Mouse (Mus musculus): ENCODE measurements around the gene Gm20390. TPM values are rescaled to one million over a fixed set of nuclear protein-coding genes. Genes with fewer than 3 reads are reported as not detected.
A peak's percentile ranks its signal among the peaks of the same experiment; 100 is the strongest.

The Gm20390 gene
- polyA plus RNA-seq, 1 experiment from 2014 or later = 363 TPM

GRCm38 (mm10) chr11:93987026-93987425, 18.9 kb upstream of the Gm20390 start:
- Histone ChIP-seq H3K9ac (replicated peaks) (no peak overlapping the region), H3K36me3 (no peaks in the 10 kb centered on the region), H3K4me1 (no peaks in the 10 kb centered on the region), H3K27ac (replicated peaks) (no peak overlapping the region), H3K4me2 (replicated peaks) (no peak overlapping the region), H3K9me3 (no peaks in the 10 kb centered on the region), H3K4me3 (no peak overlapping the region), H3K27me3 (no peaks in the 10 kb centered on the region)
- no peak for ATAC-seq (replicated peaks)
- WGBS = 86% methylated on average over 4 of the region's 4 CpGs

- Histone ChIP-seq H3K27me3 (no peaks in the 10 kb centered on the region), H3K4me2 (replicated peaks) (no peak overlapping the region), H3K36me3 (no peaks in the 10 kb centered on the region), H3K4me1 (no peaks in the 10 kb centered on the region), H3K4me3 (no peak overlapping the region), H3K27ac (replicated peaks) (no peak overlapping the region), H3K9me3 (no peaks in the 10 kb centered on the region), H3K9ac (replicated peaks) (no peak overlapping the region)
- no peak for ATAC-seq (replicated peaks)
Measured at GRCm38 (mm10) chr11:93986298-93986697, 18.2 kb upstream of the Gm20390 start.

DNA sequence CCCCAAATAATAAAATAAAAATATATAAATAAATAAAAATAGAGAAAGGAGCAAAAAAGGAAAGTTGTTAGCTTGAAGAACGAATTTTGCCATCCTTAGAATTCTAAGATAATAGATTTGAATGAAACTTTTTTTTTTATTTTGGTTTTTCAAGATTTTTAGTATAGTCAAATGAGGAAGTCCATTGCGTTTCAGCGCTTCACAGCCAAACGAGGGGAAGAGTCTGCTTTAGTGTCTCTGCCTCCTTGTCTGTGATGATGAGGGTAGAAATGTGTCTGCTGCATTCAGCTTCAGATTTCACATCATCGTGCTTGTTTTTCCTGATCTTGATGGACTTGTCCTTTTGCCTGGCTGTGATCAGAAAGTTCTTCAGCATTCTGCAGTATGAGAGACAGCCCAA, 17.2 kb upstream of the Gm20390 start:
- H3K4me2 ChIP-seq (replicated peaks) = no peak overlapping the region
- H3K27me3 ChIP-seq = no peaks in the 10 kb centered on the region
- H3K4me3 ChIP-seq = no peak overlapping the region
- H3K36me3 ChIP-seq = no peaks in the 10 kb centered on the region
- H3K27ac ChIP-seq (replicated peaks) = no peak overlapping the region
- H3K4me1 ChIP-seq = no peaks in the 10 kb centered on the region
- WGBS = 86% methylated on average over 5 of the region's 5 CpGs
- H3K9ac ChIP-seq (replicated peaks) = no peak overlapping the region
- no peaks in the 10 kb centered on the region for H3K9me3 ChIP-seq
- ATAC-seq (replicated peaks) = no peak

GRCm38 (mm10) chr11:93984619-93985018, 16.5 kb upstream of the Gm20390 start:
- WGBS = 88% methylated on average over 3 of the region's 3 CpGs
- Histone ChIP-seq H3K4me2 (replicated peaks) (no peak overlapping the region), H3K4me1 (no peaks in the 10 kb centered on the region), H3K4me3 (no peak overlapping the region), H3K9me3 (no peaks in the 10 kb centered on the region), H3K27me3 (no peaks in the 10 kb centered on the region), H3K27ac (replicated peaks) (no peak overlapping the region), H3K36me3 (no peaks in the 10 kb centered on the region), H3K9ac (replicated peaks) (no peak overlapping the region)
- no peak for ATAC-seq (replicated peaks)

DNA sequence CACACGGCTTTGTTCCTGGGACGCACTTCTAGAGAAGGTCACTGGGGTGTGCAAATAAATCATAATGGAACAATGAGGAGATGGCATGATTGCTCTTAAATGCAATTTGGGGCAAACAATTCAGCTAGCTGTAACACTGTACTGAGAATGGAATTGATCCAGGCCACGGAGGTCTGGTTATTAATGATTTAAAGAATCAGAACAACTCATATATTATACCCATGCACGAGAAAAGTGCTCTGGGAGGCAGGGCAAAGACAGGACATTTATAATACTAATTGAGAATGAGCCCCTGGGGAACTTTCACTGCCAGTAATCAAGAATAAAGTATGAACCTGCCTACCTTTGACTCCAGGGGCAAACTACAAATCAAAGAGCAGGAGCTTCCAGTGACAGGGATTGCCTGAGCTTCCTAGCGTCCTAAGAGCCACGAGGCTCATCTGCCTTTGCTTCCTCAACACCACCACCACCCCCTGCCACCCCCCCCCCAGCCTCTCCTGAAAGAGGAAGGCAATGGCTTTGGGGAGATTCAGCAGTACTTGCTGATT, 11.5 kb upstream of the Gm20390 start:
- Histone ChIP-seq H3K27ac (replicated peaks) (no peak overlapping the region), H3K4me2 (replicated peaks) (no peak overlapping the region), H3K36me3 (no peaks in the 10 kb centered on the region), H3K9ac (replicated peaks) (no peak overlapping the region), H3K4me3 (no peak overlapping the region), H3K27me3 (no peaks in the 10 kb centered on the region), H3K4me1 (no peaks in the 10 kb centered on the region), H3K9me3 (no peaks in the 10 kb centered on the region)
- no peak for ATAC-seq (replicated peaks)
- 57% methylated on average over 6 of the region's 6 CpGs for WGBS

DNA sequence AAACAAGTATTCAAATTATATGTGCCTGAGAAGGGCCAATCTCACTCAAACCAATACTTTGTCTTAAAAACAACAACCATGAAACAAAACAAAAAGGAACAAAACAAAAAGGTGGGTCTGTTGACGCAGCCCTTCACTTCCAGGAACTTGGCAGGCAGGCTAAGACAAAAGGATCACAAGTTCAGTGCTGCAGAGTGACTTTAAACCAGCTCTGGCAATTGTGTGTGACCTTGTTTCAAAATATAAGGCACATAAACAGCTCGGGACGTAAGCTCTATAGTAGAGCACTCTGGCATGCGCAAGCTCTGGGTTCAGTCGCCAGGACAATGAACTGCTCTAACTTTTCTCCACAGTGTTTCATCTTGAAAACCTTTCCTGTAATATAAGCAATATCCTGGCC, 4.9 kb upstream of the Gm20390 start:
- WGBS = 84% methylated on average over 5 of the region's 5 CpGs
- ATAC-seq (replicated peaks) = no peak
- no peak overlapping the region for H3K4me3 ChIP-seq
- no peaks in the 10 kb centered on the region for H3K36me3 ChIP-seq
- H3K4me2 ChIP-seq (replicated peaks) = no peak overlapping the region
- no peaks in the 10 kb centered on the region for H3K9me3 ChIP-seq
- H3K27me3 ChIP-seq = no peaks in the 10 kb centered on the region
- H3K4me1 ChIP-seq = peaks cover 7% of the 10 kb centered on the region; the same call in 1 of the 2 replicates
- no peak overlapping the region for H3K27ac ChIP-seq (replicated peaks)
- no peak overlapping the region for H3K9ac ChIP-seq (replicated peaks)

DNA sequence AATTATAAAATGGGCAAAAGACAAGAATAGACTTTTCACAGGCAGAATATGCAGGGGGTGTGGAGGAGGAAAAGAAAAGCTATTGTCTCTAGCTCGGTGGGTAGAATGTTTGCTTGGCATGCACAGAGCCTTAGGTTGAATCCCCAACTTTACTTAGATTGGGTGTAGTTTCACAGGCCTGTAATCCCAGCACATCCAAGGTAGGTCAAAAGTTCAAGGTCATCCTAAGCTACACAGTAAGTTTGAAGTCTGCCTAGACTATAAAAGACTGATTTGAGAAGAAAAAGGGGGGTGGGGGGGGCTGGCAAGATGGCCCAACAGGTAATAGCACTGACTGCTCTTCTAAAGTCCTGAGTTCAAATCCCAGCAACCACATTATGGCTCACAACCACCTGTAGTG, 1.7 kb upstream of the Gm20390 start:
- H3K36me3 ChIP-seq = peaks cover 13% of the 10 kb centered on the region
- WGBS = 55% methylated on average over 1 of the region's 1 CpGs
- no peak overlapping the region for H3K27ac ChIP-seq (replicated peaks)
- H3K27me3 ChIP-seq = no peaks in the 10 kb centered on the region
- H3K4me2 ChIP-seq (replicated peaks) = no peak overlapping the region
- H3K9me3 ChIP-seq = no peaks in the 10 kb centered on the region
- H3K4me3 ChIP-seq = no peak overlapping the region
- no peak for ATAC-seq (replicated peaks)
- H3K9ac ChIP-seq (replicated peaks) = no peak overlapping the region
- peaks cover 19% of the 10 kb centered on the region for H3K4me1 ChIP-seq

- H3K9me3 ChIP-seq = no peaks in the 10 kb centered on the region
- H3K36me3 ChIP-seq = peaks cover 19% of the 10 kb centered on the region
- no peak for ATAC-seq (replicated peaks)
- H3K27ac ChIP-seq (replicated peaks) = peak overlapping the region; percentile 83
- H3K27me3 ChIP-seq = no peaks in the 10 kb centered on the region
- H3K4me1 ChIP-seq = peaks cover 19% of the 10 kb centered on the region
- H3K9ac ChIP-seq (replicated peaks) = no peak overlapping the region
- WGBS = 90% methylated on average over 6 of the region's 6 CpGs
- no peak overlapping the region for H3K4me3 ChIP-seq
- no peak overlapping the region for H3K4me2 ChIP-seq (replicated peaks)
Measured at GRCm38 (mm10) chr11:93969171-93969570, 1.1 kb upstream of the Gm20390 start.

- ATAC-seq (replicated peaks) = peak; percentile 11; the same call in 1 of the 2 replicates
- WGBS = 48% methylated on average over 6 of the region's 6 CpGs
- no peak overlapping the region for H3K9ac ChIP-seq (replicated peaks)
Measured at GRCm38 (mm10) chr11:93968848-93969128, 695 bp upstream of the Gm20390 start.

DNA sequence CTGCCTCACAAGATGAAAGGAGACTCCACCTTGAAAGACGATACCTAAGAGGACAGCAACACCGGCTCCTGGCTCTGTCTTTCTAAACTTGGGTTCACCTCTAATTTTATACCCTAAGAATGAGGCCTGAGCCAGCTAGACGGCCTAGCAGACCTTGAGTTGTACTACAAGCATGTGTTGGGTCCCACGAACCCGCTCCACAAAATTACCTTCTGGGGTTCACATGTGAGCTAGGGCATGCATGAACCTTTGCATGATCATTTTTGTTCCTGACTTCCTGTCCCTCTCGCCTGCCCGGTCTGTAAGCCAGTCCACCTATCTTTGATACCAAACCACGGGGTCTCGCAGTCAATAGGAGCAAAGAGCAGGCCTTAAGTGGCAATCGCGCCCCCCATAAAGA, 712 bp downstream of the Gm20390 start:
- Histone ChIP-seq H3K4me1 (peaks cover 19% of the 10 kb centered on the region), H3K4me2 (replicated peaks) (peak overlapping the region; percentile 85), H3K4me3 (peak overlapping the region; percentile 68), H3K36me3 (peaks cover 35% of the 10 kb centered on the region), H3K9me3 (no peaks in the 10 kb centered on the region), H3K27ac (replicated peaks) (peak overlapping the region; percentile 83), H3K27me3 (no peaks in the 10 kb centered on the region), H3K9ac (replicated peaks) (peak overlapping the region; percentile 72)
- WGBS = 2% methylated on average over 11 of the region's 11 CpGs
- no peak for ATAC-seq (replicated peaks)

More at GRCm38 (mm10) chr11:93968848-93969128, 695 bp upstream of the Gm20390 start:
- Histone ChIP-seq H3K36me3 (peaks cover 23% of the 10 kb centered on the region), H3K4me2 (replicated peaks) (peak overlapping the region; percentile 85), H3K9me3 (no peaks in the 10 kb centered on the region), H3K4me1 (peaks cover 19% of the 10 kb centered on the region), H3K27ac (replicated peaks) (peak overlapping the region; percentile 83), H3K27me3 (no peaks in the 10 kb centered on the region), H3K4me3 (peak overlapping the region; percentile 68)

GRCm38 (mm10) chr11:93965391-93965790, 2.7 kb downstream of the Gm20390 start:
- H3K27ac ChIP-seq (replicated peaks) = no peak overlapping the region
- H3K27me3 ChIP-seq = no peaks in the 10 kb centered on the region
- H3K4me1 ChIP-seq = peaks cover 19% of the 10 kb centered on the region
- no peak for ATAC-seq (replicated peaks)
- no peak overlapping the region for H3K4me2 ChIP-seq (replicated peaks)
- H3K9ac ChIP-seq (replicated peaks) = no peak overlapping the region
- peaks cover 53% of the 10 kb centered on the region for H3K36me3 ChIP-seq
- WGBS = 94% methylated on average over 6 of the region's 6 CpGs
- no peak overlapping the region for H3K4me3 ChIP-seq
- H3K9me3 ChIP-seq = no peaks in the 10 kb centered on the region

DNA sequence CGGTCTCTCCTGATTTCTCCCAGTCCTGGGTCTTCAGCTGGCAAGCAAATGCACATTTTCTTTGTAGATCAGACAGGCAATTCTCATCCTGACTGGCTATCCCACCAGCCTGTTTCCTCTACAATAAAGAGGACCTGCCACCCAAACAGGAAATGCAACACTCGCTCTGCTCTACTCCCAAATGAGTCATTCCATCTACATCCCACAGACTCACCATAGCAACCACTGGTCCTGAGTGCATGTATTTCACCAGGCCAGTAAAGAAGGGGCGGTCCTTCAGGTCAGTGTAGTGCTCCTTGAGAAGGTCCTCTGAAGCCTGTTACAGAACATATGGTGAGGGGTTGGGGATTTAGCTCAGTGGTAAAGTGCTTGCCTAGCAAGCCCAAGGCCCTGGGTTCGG, 5.1 kb downstream of the Gm20390 start:
- peaks cover 12% of the 10 kb centered on the region for H3K4me1 ChIP-seq
- no peaks in the 10 kb centered on the region for H3K9me3 ChIP-seq
- no peak overlapping the region for H3K4me3 ChIP-seq
- H3K9ac ChIP-seq (replicated peaks) = no peak overlapping the region
- H3K27me3 ChIP-seq = no peaks in the 10 kb centered on the region
- H3K36me3 ChIP-seq = peaks cover 77% of the 10 kb centered on the region
- no peak for ATAC-seq (replicated peaks)
- WGBS = 83% methylated on average over 4 of the region's 4 CpGs
- no peak overlapping the region for H3K4me2 ChIP-seq (replicated peaks)
- H3K27ac ChIP-seq (replicated peaks) = no peak overlapping the region

GRCm38 (mm10) chr11:93961482-93961881, 6.6 kb downstream of the Gm20390 start:
- Histone ChIP-seq H3K4me1 (peaks cover 2% of the 10 kb centered on the region), H3K4me2 (replicated peaks) (no peak overlapping the region), H3K27me3 (no peaks in the 10 kb centered on the region), H3K9ac (replicated peaks) (no peak overlapping the region), H3K4me3 (no peak overlapping the region), H3K27ac (replicated peaks) (no peak overlapping the region), H3K36me3 (peaks cover 81% of the 10 kb centered on the region), H3K9me3 (no peaks in the 10 kb centered on the region)
- 95% methylated on average over 6 of the region's 6 CpGs for WGBS
- no peak for ATAC-seq (replicated peaks)

Data from forebrain, embryonic 15.5 days (tissue).